Mouse (Mus musculus) bone marrow, adult 2 months (tissue): ENCODE results near the gene Lgr4. TPM values are rescaled to one million over a fixed set of nuclear protein-coding genes. Genes with fewer than 3 reads are reported as not detected.

ENCODE experiments used
- H3K27ac ChIP-seq: fragments of 200-500 bp; 2 replicates; pipeline ENCODE4 v1.5.1; 2012; ENCODE audit warnings: low read depth, mild to moderate bottlenecking, control low read depth, inconsistent platforms, low read length; ENCODE audit not compliant: control insufficient read depth, poor library complexity, insufficient read depth
- H3K4me1 ChIP-seq: fragments of 200-500 bp; 2 replicates; pipeline ENCODE4 v1.6.1; 2011; ENCODE audit warnings: low read length; ENCODE audit not compliant: control insufficient read depth, insufficient read depth
- H3K4me3 ChIP-seq: fragments of 200-500 bp; replicated peaks from 2 replicates; pipeline ENCODE3; 2011; ENCODE audit warnings: mild to moderate bottlenecking, low read depth, low read length, control low read depth; ENCODE audit not compliant: control insufficient read depth
- CTCF ChIP-seq: fragments of 200-500 bp; IDR thresholded peaks from 2 replicates; pipeline ENCODE4 v1.5.1; 2011; ENCODE audit warnings: low read length, control low read depth; ENCODE audit not compliant: control insufficient read depth, insufficient read depth
- POLR2A ChIP-seq: fragments of 200-500 bp; IDR thresholded peaks from 2 replicates; pipeline ENCODE4 v1.6.1; 2011; ENCODE audit warnings: low read depth, mild to moderate bottlenecking, control low read depth, low read length, borderline replicate concordance; ENCODE audit not compliant: control insufficient read depth
- WGBS: fragments of 180-500 bp; shearing (Covaris S2); methylation state at CpG from one replicate; pipeline ENCODE4 v1.1.7; 2018; 5-methylcytosine and 5-hydroxymethylcytosine counted together
- polyA plus RNA-seq: library from polyadenylated mRNA; stranded (reverse); fragments of >200 nt; gene quantifications from 2 replicates; pipeline ENCODE4 v1.2.4, GENCODE M21; 2011; ENCODE audit warnings: low replicate concordance; ENCODE audit not compliant: missing spikeins, insufficient read depth, insufficient read length

The Lgr4 gene
- polyA plus RNA-seq, 1 experiment, result 1.8 TPM

DNA sequence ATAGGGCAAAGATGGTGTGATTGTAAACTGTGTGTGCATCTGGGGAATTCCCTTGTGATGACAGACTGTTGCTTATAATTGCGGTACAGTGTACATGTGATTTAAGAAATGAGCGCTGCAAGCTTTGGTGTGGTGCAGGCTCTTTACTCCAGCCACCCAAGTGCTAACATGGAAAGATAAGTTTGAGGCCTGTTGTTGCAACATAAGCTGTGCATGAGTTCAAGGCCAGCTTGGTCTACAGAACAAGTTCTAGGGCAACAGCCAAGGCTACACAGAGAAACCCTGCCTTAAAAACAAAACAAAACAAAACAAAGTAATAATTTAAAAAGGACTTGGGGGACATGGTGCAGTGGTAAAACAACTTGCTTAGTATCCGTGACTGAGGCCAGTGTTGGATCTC, 17.7 kb downstream of the Lgr4 start:
- TF ChIP-seq CTCF, result no peak
- TF ChIP-seq POLR2A, result no peak
- no peak overlapping the region for H3K4me3 ChIP-seq
- no peaks in the 10 kb centered on the region for H3K4me1 ChIP-seq
- H3K27ac ChIP-seq, result no peak overlapping the region
- 87% methylated on average over 3 of the region's 3 CpGs for WGBS

DNA sequence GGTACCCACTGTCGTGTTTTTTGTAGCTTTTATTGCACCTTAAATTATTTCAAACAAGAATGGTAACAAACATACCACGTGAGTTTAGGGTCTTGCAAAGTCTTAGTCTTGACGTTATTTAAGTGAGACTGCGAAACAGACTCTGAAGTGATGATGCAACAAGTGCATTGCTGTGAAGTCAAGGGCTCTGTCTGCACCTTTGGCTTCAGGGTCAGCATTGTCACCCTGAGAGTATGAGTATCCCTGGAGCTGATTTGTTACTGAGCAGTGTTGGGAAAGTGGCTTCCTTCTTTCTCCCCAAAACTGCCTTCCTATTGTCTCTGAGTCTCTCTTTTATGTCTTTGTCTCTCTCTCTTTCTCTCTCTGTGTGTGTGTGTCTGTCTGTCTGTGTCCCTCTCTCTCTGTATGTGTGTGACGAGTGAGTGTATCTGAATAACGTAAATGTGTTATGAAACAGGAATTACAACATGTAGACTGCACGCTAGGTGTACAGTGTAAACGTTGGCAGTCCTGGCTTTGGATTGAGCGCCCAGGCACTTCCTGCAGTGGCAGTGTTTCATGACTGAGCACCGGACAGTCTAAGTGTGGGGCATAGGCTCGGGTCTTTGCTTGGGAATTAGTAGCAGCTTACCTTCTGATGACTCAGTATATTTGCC, 18.4 kb downstream of the Lgr4 start:
- no peak overlapping the region for H3K4me3 ChIP-seq
- WGBS, result 48% methylated on average over 11 of the region's 11 CpGs
- TF ChIP-seq CTCF (no peak), POLR2A (no peak)
- no peaks in the 10 kb centered on the region for H3K4me1 ChIP-seq
- no peak overlapping the region for H3K27ac ChIP-seq

DNA sequence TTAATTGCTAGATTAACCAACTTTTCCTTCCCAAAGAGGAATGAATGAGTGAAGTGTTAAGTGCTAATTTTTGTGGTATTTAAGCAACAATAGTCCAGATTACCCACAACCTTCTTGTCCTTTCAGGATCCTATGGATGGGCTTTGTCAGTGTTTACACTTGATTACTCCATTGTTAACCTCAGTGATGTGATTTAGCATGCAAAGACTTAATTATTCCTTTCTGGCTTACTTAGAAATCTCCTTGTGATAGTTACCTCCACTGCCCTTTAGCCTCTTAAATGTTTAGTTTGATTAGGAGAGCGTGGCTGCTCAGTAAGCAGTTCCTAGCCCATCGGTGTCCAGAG, 18.9 kb downstream of the Lgr4 start:
- Histone ChIP-seq H3K4me1 (no peaks in the 10 kb centered on the region), H3K27ac (no peak overlapping the region), H3K4me3 (no peak overlapping the region)
- TF ChIP-seq POLR2A (no peak), CTCF (no peak)
- 78% methylated on average over 2 of the region's 2 CpGs for WGBS

DNA sequence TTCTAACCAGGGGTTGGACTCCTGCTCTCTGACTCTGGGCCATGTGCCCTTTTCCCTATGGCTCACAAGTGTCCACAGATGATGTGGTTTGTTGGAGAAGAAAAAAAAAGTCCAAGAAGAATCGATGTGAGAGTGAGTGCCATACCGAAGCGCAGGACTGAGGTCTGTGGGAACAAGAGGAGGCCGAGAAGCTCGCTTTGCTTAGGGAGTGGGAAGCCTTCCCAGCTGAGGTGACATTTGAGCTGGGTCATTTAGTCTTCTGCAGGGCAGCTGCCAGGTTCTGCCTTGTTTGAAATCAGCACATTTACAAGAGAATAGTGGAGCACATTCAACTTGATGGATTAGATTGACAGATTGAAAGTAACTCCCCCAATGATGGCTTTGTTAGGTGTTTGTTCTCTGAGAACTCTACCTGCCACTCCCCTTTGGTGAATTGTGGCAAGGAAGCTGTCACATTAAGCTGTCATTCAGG, 24.6 kb downstream of the Lgr4 start:
- no peak for TF ChIP-seq POLR2A
- no peak for TF ChIP-seq CTCF
- Histone ChIP-seq H3K27ac (no peak overlapping the region), H3K4me3 (no peak overlapping the region), H3K4me1 (no peaks in the 10 kb centered on the region)
- 84% methylated on average over 5 of the region's 5 CpGs for WGBS

DNA sequence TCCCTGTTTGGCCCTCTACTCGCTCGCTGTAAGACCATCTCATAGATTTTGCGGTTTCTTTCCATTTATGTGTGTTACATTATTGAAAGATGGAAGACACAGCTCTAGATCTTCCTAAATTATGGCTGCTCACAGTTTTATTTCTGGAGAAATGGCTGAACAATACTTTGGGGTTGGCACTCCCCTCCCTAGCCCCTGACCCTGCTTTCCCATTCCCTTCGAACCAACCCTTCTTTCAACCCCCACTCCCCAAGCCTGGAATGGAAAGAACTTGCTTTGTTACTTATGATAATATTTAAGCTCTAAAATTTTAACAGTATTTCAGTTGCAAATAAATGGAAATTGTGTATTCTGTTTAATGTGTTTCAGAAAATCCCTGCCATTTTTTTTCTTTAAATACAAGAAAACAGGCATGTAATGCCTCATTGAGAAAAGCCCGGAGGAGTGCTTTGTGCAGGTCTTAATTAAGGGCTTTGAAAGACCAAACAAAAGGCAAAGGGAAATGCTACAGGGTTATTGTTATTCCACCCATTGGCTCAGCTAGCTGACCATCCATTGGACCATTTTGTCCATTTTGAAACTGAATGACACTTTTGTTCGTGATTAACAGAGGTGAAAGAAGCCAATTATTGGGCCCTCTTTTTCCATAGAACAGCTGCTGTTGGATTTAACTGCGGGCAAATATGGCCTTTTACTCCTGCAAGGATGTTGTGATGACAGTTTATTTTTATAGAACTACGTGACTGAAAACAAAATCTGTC, 25.5 kb downstream of the Lgr4 start:
- H3K4me3 ChIP-seq, result no peak overlapping the region
- H3K27ac ChIP-seq, result no peak overlapping the region
- H3K4me1 ChIP-seq, result no peaks in the 10 kb centered on the region
- TF ChIP-seq POLR2A (no peak), CTCF (no peak)
- 83% methylated on average over 8 of the region's 8 CpGs for WGBS

DNA sequence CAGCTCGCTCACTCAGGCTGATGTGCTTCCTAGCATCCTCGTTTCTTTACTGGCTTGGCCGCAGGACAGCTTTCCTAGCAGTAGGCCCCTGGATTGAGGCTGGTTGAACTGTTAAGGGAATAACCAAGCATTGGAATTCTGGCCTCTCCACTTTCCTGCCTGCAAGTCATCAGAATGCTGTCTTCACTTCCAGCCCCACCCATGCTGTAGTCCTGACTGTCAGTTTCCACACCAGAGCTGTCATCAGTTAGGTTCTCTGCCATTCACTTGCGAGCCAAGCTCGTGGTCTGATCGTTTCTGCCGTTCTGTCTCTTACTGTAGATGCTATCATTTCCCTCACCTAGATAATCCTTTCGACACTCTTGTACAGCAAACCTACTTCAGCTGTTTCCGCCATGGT, 27.5 kb downstream of the Lgr4 start:
- no peak for TF ChIP-seq CTCF
- TF ChIP-seq POLR2A, result no peak
- 70% methylated on average over 9 of the region's 9 CpGs for WGBS
- no peaks in the 10 kb centered on the region for H3K4me1 ChIP-seq
- no peak overlapping the region for H3K27ac ChIP-seq
- no peak overlapping the region for H3K4me3 ChIP-seq

DNA sequence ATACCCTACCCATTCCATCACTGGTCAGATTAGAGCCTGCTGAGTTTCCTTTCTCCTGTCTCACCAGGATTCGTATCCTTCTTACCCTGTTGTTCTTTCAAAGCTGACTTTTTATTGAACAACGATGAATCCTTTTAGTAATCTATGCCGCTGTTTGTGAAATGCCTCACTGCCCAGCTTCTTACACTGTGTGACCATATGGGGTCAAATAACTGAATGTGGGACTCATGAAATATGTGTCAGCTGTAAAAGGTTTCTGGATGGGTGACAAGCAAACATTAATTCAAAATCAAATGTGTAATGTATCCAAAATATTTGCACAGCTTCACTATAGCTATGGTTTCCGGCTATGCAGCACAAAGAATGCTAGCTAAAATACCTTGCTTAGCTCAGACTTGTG, 28.1 kb downstream of the Lgr4 start:
- no peak overlapping the region for H3K27ac ChIP-seq
- no peaks in the 10 kb centered on the region for H3K4me1 ChIP-seq
- H3K4me3 ChIP-seq, result no peak overlapping the region
- TF ChIP-seq POLR2A (no peak), CTCF (no peak)
- WGBS, result 89% methylated on average over 4 of the region's 4 CpGs

DNA sequence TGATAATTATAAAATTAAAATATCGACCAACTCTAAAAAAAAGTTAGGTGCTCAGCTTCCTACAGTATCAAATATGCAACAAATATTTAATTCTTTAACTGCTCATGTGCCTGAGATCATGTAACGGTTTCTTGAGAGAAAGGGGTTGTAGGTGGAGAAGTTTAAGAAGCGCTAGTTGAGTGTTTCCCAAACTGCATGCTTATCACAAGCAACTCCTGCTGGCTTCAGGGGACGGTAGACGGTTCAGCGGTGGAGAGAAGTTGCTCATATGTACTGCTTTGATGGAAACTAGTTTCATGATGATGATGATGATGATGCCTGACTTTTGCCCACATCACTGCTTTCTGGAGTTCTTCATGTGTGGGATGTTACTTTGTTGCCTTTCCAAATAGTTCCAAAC, 29.0 kb downstream of the Lgr4 start:
- no peak overlapping the region for H3K4me3 ChIP-seq
- TF ChIP-seq POLR2A, result no peak
- no peak overlapping the region for H3K27ac ChIP-seq
- 85% methylated on average over 6 of the region's 6 CpGs for WGBS
- no peaks in the 10 kb centered on the region for H3K4me1 ChIP-seq
